Mouse (Mus musculus): ENCODE results near the gene Mrps18a.

- no peak for TF ChIP-seq GATA1 (IDR thresholded peaks at IDR 0.05; ENCODE audit: borderline replicate concordance, low read length)
- TF ChIP-seq FLI1 (IDR thresholded peaks at IDR 0.05; ENCODE audit: low read length) = no peak
Observed at GRCm38 (mm10) chr17:46138563-46139236, 27.9 kb downstream of the Mrps18a start.

Measured in megakaryocyte, embryonic 14.5 days (primary cell).